Mouse (Mus musculus) telencephalon, adult 2 months (tissue): ENCODE data around the gene Ephb1.

Experiments used
- DNase-seq: peaks from one replicate; pipeline ENCODE4 v3.0.0-alpha.2; 2011; ENCODE audit warnings: low read depth, low spot score

The Ephb1 gene

DNA sequence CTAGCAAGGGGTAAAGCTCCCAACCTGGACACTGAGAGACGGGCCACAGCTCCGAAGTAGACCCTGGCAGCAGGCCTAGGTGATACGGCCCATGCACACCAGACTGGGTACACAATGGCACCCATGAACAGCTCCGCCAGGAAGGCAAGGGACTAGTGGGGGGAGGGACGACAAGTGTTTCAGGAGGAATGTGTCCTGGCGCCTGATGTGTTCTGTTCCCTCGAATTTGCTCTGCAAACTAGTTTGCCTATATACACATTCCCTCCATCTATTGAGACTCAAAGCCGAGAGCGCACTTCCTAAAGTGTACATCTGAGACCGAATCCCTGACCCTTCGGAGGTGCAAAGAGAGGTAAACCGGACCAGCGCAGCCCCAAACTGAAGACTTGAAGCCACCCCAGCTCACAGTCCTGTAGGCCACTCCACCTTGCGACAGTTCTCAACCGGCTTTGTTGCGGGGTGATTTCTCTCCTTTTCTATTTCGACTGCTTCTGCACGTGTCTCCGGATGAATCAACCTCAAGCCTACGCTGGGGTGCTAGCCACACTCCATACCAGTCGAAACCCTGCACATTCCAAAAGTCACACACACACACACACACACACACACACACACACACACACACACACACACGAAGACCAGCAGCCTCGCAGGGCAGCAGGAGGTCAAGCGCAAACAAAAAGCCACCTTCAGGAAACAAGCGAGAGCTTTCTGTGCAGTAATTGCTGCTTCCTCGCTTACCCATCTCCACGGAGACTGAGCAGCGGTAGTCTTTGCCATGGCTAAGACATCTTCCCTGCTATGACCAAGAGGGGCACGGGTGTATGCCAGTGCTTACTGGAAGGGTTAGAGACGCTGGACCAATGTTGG is 2.1 kb downstream of the Ephb1 start:
- DNase-seq, result peak; percentile 11

GRCm38 (mm10) chr9:102351721-102352120 is 2.8 kb downstream of the Ephb1 start:
- DNase-seq, result peak; percentile 27

DNA sequence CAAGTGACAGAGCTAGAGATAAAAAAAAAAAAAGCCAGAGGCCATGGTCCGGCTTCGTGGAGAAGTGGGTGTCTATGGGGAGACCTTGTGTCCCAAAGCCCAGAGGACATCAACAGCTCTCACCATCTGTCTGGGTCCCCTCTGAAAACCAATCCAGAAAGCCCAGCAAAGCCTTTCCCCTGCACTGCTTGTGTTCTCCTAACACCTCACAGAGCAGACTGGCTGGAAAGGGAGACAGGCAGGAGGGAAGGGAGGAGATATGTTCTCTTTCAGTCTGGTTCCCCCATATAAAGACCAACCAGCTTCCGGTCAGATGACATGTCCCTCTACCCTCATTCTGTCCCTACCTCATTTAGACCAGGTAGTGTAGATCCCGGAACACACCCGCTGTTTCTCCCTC is 3.3 kb downstream of the Ephb1 start:
- no peak for DNase-seq

- no peak for DNase-seq
These were observed 3.8 kb downstream of the Ephb1 start for GRCm38 (mm10) chr9:102350696-102351095.

DNA sequence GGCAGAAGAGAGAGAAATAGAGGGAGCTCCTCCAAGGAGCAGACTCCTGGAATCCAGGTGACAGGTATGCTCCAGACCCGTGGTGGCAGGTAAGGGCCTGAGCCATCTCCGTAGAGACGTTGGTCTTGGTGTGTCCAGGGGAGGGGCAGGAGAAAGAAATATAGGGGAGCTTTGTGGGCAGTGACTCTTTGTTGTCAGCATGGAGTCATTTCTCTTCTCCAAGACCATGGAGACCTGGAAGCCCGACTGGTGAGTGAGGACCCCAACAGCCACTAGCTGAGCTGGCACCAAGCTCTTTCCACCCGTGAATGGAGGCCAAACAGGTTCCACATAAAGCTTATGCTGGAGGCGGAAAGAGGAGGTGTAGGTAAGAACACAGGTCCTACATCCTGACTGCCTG is 4.4 kb downstream of the Ephb1 start:
- DNase-seq, result no peak

DNA sequence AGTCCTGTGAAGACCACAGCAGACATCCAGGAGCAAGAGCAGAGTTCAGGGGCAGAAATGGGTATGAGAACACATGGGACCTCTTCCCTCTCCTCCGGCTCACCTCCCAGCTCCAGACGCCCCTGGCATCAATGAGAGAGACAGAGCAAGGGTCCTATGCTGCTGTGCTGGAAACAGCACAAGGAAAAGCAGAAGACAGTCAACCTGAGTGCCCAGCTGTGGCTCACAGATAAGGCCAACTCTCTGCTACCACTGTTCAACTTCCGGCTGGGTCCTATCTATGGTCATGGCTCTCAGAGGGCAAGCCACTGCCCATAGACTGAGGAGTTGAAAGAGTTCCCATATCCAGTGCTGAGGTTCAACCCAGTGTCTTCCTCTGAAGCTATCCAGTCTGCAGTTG is 7.7 kb downstream of the Ephb1 start:
- DNase-seq, result no peak

GRCm38 (mm10) chr9:102345474-102345873 is 9.0 kb downstream of the Ephb1 start:
- no peak for DNase-seq

- DNase-seq, result no peak
These were observed 9.4 kb downstream of the Ephb1 start for GRCm38 (mm10) chr9:102345047-102345446.

GRCm38 (mm10) chr9:102344086-102344930 is 10.2 kb downstream of the Ephb1 start:
- no peak for DNase-seq

GRCm38 (mm10) chr9:102343061-102343460 is 11.4 kb downstream of the Ephb1 start:
- DNase-seq, result no peak

GRCm38 (mm10) chr9:102342026-102342425 is 12.5 kb downstream of the Ephb1 start:
- no peak for DNase-seq

GRCm38 (mm10) chr9:102340768-102341167 is 13.7 kb downstream of the Ephb1 start:
- DNase-seq, result peak; percentile 18

- DNase-seq, result no peak
These were observed 18.8 kb downstream of the Ephb1 start for GRCm38 (mm10) chr9:102335571-102336282.

- DNase-seq, result no peak
These were observed 24.0 kb downstream of the Ephb1 start for GRCm38 (mm10) chr9:102330266-102331060.

GRCm38 (mm10) chr9:102327625-102328150 is 26.8 kb downstream of the Ephb1 start:
- no peak for DNase-seq

- DNase-seq, result no peak
These were observed 39.1 kb downstream of the Ephb1 start for GRCm38 (mm10) chr9:102315436-102315835.

- DNase-seq, result no peak
These were observed 39.7 kb downstream of the Ephb1 start for GRCm38 (mm10) chr9:102314795-102315194.

DNA sequence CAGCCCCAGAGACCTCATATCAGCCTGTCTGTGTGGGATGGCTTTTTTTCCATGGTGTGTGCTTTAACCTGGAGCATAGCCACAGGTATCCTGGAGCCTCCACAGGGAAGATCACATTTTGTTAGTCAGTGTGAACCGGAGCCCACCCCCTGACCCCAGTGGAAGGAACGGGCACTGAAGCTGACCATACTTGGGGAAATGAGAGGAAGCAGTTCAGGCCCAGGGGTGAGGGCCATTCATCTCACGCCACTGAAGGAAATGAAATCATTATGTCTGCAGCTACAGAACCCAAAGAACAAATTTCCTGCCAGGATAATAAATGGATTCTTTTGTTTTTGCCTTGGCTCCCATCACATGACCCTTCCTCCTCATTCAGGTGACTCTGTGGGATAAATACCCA is 44.1 kb downstream of the Ephb1 start:
- DNase-seq, result no peak

- DNase-seq, result no peak
These were observed 45.2 kb downstream of the Ephb1 start for GRCm38 (mm10) chr9:102309278-102309677.

- no peak for DNase-seq
These were observed 46.8 kb downstream of the Ephb1 start for GRCm38 (mm10) chr9:102307656-102308055.
